Mouse (Mus musculus): Measurements from ENCODE around the gene Chst12. TPM values are rescaled to one million over a fixed set of nuclear protein-coding genes. Genes with fewer than 3 reads are reported as not detected.

The Chst12 gene
- polyA plus RNA-seq, 1 experiment from 2014 or later = 16.2 TPM

- no peak for ATAC-seq (ENCODE audit: low FRiP score, low TSS enrichment)
- Histone ChIP-seq H3K4me2 (ENCODE audit: low read length) (no peak overlapping the region), H3K27ac (replicated peaks; ENCODE audit: low read depth, low read length) (no peak overlapping the region), H3K9me3 (ENCODE audit: control insufficient read depth, low read length) (no peaks in the 10 kb centered on the region), H3K9ac (replicated peaks; ENCODE audit: low read length) (no peak overlapping the region), H3K36me3 (ENCODE audit: control insufficient read depth, insufficient read depth, low read length) (no peaks in the 10 kb centered on the region), H3K27me3 (ENCODE audit: control insufficient read depth, insufficient read depth, low read length) (no peaks in the 10 kb centered on the region), H3K4me1 (ENCODE audit: control insufficient read depth, insufficient read depth, low read length) (0 out of 2 replicates have a peak, but pooled peaks cover 4% of the 10 kb centered on the region), H3K4me3 (replicated peaks; ENCODE audit: low read depth, low read length) (no peak overlapping the region)
- DNase-seq = no peak
- 90% methylated on average over 13 of the region's 13 CpGs for WGBS
Observed at GRCm38 (mm10) chr5:140570223-140570870, 65.0 kb downstream of the Chst12 start.

- ATAC-seq (ENCODE audit: low FRiP score, low TSS enrichment) = no peak
- H3K4me3 ChIP-seq (replicated peaks; ENCODE audit: low read depth, low read length) = no peak overlapping the region
- no peak overlapping the region for H3K4me2 ChIP-seq (ENCODE audit: low read length)
- no peak for DNase-seq
- no peaks in the 10 kb centered on the region for H3K36me3 ChIP-seq (ENCODE audit: control insufficient read depth, insufficient read depth, low read length)
- no peaks in the 10 kb centered on the region for H3K4me1 ChIP-seq (ENCODE audit: control insufficient read depth, insufficient read depth, low read length)
- no peak overlapping the region for H3K9ac ChIP-seq (replicated peaks; ENCODE audit: low read length)
- no peak overlapping the region for H3K27ac ChIP-seq (replicated peaks; ENCODE audit: low read depth, low read length)
- H3K27me3 ChIP-seq (ENCODE audit: control insufficient read depth, insufficient read depth, low read length) = no peaks in the 10 kb centered on the region
- 70% methylated on average over 4 of the region's 4 CpGs for WGBS
- H3K9me3 ChIP-seq (ENCODE audit: control insufficient read depth, low read length) = no peaks in the 10 kb centered on the region
Observed at GRCm38 (mm10) chr5:140571201-140571600, 65.9 kb downstream of the Chst12 start.

GRCm38 (mm10) chr5:140571673-140572072 lies 66.3 kb downstream of the Chst12 start:
- H3K4me2 ChIP-seq (ENCODE audit: low read length) = no peak overlapping the region
- no peak for ATAC-seq (ENCODE audit: low FRiP score, low TSS enrichment)
- no peaks in the 10 kb centered on the region for H3K36me3 ChIP-seq (ENCODE audit: control insufficient read depth, insufficient read depth, low read length)
- H3K4me3 ChIP-seq (replicated peaks; ENCODE audit: low read depth, low read length) = no peak overlapping the region
- no peaks in the 10 kb centered on the region for H3K9me3 ChIP-seq (ENCODE audit: control insufficient read depth, low read length)
- no peak for DNase-seq
- H3K9ac ChIP-seq (replicated peaks; ENCODE audit: low read length) = no peak overlapping the region
- H3K27me3 ChIP-seq (ENCODE audit: control insufficient read depth, insufficient read depth, low read length) = no peaks in the 10 kb centered on the region
- H3K27ac ChIP-seq (replicated peaks; ENCODE audit: low read depth, low read length) = no peak overlapping the region
- no peaks in the 10 kb centered on the region for H3K4me1 ChIP-seq (ENCODE audit: control insufficient read depth, insufficient read depth, low read length)
- WGBS = 58% methylated on average over 10 of the region's 10 CpGs

- Histone ChIP-seq H3K9me3 (ENCODE audit: control insufficient read depth, low read length) (no peaks in the 10 kb centered on the region), H3K4me3 (replicated peaks; ENCODE audit: low read depth, low read length) (no peak overlapping the region), H3K9ac (replicated peaks; ENCODE audit: low read length) (no peak overlapping the region), H3K4me2 (ENCODE audit: low read length) (no peak overlapping the region), H3K36me3 (ENCODE audit: control insufficient read depth, insufficient read depth, low read length) (no peaks in the 10 kb centered on the region), H3K4me1 (ENCODE audit: control insufficient read depth, insufficient read depth, low read length) (no peaks in the 10 kb centered on the region), H3K27me3 (ENCODE audit: control insufficient read depth, insufficient read depth, low read length) (no peaks in the 10 kb centered on the region), H3K27ac (replicated peaks; ENCODE audit: low read depth, low read length) (no peak overlapping the region)
- no peak for DNase-seq
- no peak for ATAC-seq (ENCODE audit: low FRiP score, low TSS enrichment)
- 85% methylated on average over 6 of the region's 6 CpGs for WGBS
Observed at GRCm38 (mm10) chr5:140572611-140573010, 67.3 kb downstream of the Chst12 start.

Other genes starting within 250 kb of the Chst12 start
- gene Mad1l1, start 184.0 kb upstream of the Chst12 start, polyA plus RNA-seq (2014; fragmentation: Nextera tagmentation; extraction: Ambion mirVana) = 29.8 and 30.3 TPM in 2 replicates
- 16.5 and 18.8 TPM in 2 replicates for gene Nudt1, start 183.9 kb upstream of the Chst12 start, polyA plus RNA-seq (2014; fragmentation: Nextera tagmentation; extraction: Ambion mirVana)
- 20.3 and 22.5 TPM in 2 replicates for gene Mrm2, start 173.7 kb upstream of the Chst12 start, polyA plus RNA-seq (2014; fragmentation: Nextera tagmentation; extraction: Ambion mirVana)
- 13.4 and 19.4 TPM in 2 replicates for gene Snx8, start 116.3 kb upstream of the Chst12 start, polyA plus RNA-seq (2014; fragmentation: Nextera tagmentation; extraction: Ambion mirVana)
- gene Eif3b, start 86.2 kb upstream of the Chst12 start, polyA plus RNA-seq (2014; fragmentation: Nextera tagmentation; extraction: Ambion mirVana) = 77.8 and 90.6 TPM in 2 replicates
- gene Gm4869, start 59.9 kb upstream of the Chst12 start, polyA plus RNA-seq (2014; fragmentation: Nextera tagmentation; extraction: Ambion mirVana) = not detected in 2 replicates
- not detected in 2 replicates for gene Grifin, start 59.5 kb downstream of the Chst12 start, polyA plus RNA-seq (2014; fragmentation: Nextera tagmentation; extraction: Ambion mirVana)
- 20.5 and 25.2 TPM in 2 replicates for gene Lfng, start 101.8 kb downstream of the Chst12 start, polyA plus RNA-seq (2014; fragmentation: Nextera tagmentation; extraction: Ambion mirVana)
- gene Ttyh3, start 143.5 kb downstream of the Chst12 start, polyA plus RNA-seq (2014; fragmentation: Nextera tagmentation; extraction: Ambion mirVana) = 72.1 and 86.7 TPM in 2 replicates
- gene Iqce, start 196.8 kb downstream of the Chst12 start, polyA plus RNA-seq (2014; fragmentation: Nextera tagmentation; extraction: Ambion mirVana) = 22.9 and 25.0 TPM in 2 replicates
- 18.3 and 19.0 TPM in 2 replicates for gene Brat1, start 199.5 kb downstream of the Chst12 start, polyA plus RNA-seq (2014; fragmentation: Nextera tagmentation; extraction: Ambion mirVana)
- 1.9 and 3.1 TPM in 2 replicates for gene Amz1, start 218.6 kb downstream of the Chst12 start, polyA plus RNA-seq (2014; fragmentation: Nextera tagmentation; extraction: Ambion mirVana)